Mouse (Mus musculus) megakaryocyte-erythroid progenitor cell, adult 5 weeks (primary cell): ENCODE measurements around the gene Top2a. TPM values are rescaled to one million over a fixed set of nuclear protein-coding genes. Genes with fewer than 3 reads are reported as not detected.

Experiments
- polyA plus RNA-seq: library from polyadenylated mRNA; stranded (reverse); fragments of >175 nt; gene quantifications from 2 replicates; pipeline ENCODE4 v1.2.3, GENCODE M21; 2012

Gene Top2a
- polyA plus RNA-seq, result 17.4 and 24.1 TPM in 2 replicates

GRCm38 (mm10) chr11:99023500-99024467, at the start of gene Top2a:
Top2a (minus strand) TSS chr11:99024189.

DNA sequence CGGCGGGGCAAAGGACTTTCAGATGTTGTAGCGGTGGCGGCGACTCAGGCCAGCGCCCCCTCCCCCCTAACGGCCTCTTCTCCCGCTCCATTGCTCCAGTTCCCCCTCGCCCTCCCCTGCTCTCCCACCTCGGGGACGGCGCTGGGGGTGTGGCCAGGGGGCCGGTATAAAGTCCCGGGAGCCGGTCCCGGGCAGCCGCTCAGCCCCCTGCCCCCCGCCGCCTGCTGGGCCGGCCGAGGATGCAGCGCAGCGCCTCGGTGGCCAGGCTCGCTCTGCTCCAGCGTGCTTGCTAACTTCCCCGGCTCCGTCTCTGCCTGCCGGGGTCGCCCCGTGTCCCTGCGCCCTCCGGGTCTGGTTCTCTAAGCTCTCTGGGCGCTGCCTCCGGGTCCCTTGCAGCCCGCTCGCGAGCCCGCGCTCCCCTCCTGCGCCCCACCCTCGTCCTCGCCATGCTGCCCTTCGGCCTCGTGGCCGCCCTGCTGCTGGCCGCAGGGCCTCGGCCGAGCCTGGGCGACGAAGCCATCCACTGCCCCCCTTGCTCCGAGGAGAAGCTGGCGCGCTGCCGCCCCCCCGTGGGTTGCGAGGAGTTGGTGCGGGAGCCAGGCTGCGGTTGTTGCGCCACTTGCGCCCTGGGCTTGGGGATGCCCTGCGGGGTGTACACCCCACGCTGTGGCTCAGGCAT, 17.2 kb upstream of the Top2a start, which contains the start of gene Igfbp4:
Igfbp4 (plus strand) TSS at position 194 of the 679 bp plus-strand sequence.

DNA sequence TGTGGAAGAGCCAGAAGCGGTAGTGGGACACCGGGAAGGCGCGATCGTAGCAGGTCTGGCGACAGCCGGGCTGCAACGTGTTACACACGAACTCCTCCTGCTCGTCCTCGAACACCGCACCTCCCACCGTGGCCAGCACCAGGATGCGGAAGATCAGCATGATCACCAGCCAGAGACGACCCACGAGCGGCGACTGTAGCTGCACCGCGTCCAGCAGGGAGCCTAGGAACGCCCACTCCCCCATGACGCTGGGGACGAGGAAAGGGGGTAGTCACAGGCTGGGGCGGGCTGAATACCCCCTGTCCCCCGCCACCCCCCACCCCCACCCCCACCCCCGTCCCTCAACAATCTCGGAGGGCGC, 41.2 kb downstream of the Top2a start, which contains the start of gene Gjd3:
Gjd3 (minus strand) TSS at position 244 of the 361 bp plus-strand sequence.

Other genes with a start within 250 kb of the Top2a start
- gene Nr1d1, start 248.9 kb downstream of the Top2a start, polyA plus RNA-seq, result 6.6 and 10.2 TPM in 2 replicates
- gene Msl1, start 228.7 kb downstream of the Top2a start, polyA plus RNA-seq, result 72.9 and 73.6 TPM in 2 replicates
- 35.5 and 41.4 TPM in 2 replicates for gene Casc3, start 219.3 kb downstream of the Top2a start, polyA plus RNA-seq
- 0.75 and 1.0 TPM in 2 replicates for gene Rapgefl1, start 187.4 kb downstream of the Top2a start, polyA plus RNA-seq
- 24.6 and 26.7 TPM in 2 replicates for gene Wipf2, start 160.6 kb downstream of the Top2a start, polyA plus RNA-seq
- gene Cdc6, start 116.4 kb downstream of the Top2a start, polyA plus RNA-seq, result 2.5 and 3.2 TPM in 2 replicates
- gene Rara, start 96.4 kb downstream of the Top2a start, polyA plus RNA-seq, result 63.7 and 64.3 TPM in 2 replicates
- gene Gjd3, start 41.2 kb downstream of the Top2a start, polyA plus RNA-seq, result 0.11 TPM in 1 of 2 replicates, not detected in the other
- gene Igfbp4, start 17.1 kb upstream of the Top2a start, polyA plus RNA-seq, result 1,080 and 1,224 TPM in 2 replicates
- gene Tns4, start 65.1 kb upstream of the Top2a start, polyA plus RNA-seq, result 0.91 and 2.4 TPM in 2 replicates
- gene Ccr7, start 130.9 kb upstream of the Top2a start, polyA plus RNA-seq, result 0.24 and 1.8 TPM in 2 replicates
- 340 and 592 TPM in 2 replicates for gene Smarce1, start 206.8 kb upstream of the Top2a start, polyA plus RNA-seq
- gene Krt222, start 219.9 kb upstream of the Top2a start, polyA plus RNA-seq, result not detected in 2 replicates